Mouse (Mus musculus) liver, postnatal 0 days (tissue): Measurements from ENCODE around the gene Tcf7l2. TPM values are rescaled to one million over a fixed set of nuclear protein-coding genes. Genes with fewer than 3 reads are reported as not detected.
A peak's percentile ranks its signal among the peaks of the same experiment; 100 is the strongest.

Experiments used
- ATAC-seq: fragments of 200-750 bp; cut with Nextera tagmentation; 2 replicates; pipeline ENCODE4 v1.8.0; 2017; ENCODE audit warnings: mild to moderate bottlenecking, moderate library complexity
- DNase-seq: peaks from one replicate; pipeline ENCODE4 v3.0.0-alpha.2; 2016
- H3K27ac ChIP-seq: fragments of 300-500 bp; sonication (generic); 2 replicates; pipeline ENCODE4 v1.5.1; 2014; ENCODE audit warnings: antibody characterized with exemption, moderate library complexity, mild to moderate bottlenecking, low read depth
- H3K27me3 ChIP-seq: fragments of 300-500 bp; sonication (generic); 2 replicates; pipeline ENCODE4 v1.6.1; 2014; ENCODE audit warnings: low read length, control low read depth, mixed read lengths; ENCODE audit not compliant: insufficient read depth
- H3K36me3 ChIP-seq: fragments of 300-500 bp; sonication (generic); replicated peaks from 2 replicates; pipeline ENCODE4 v1.6.1; 2014; ENCODE audit warnings: mild to moderate bottlenecking, control low read depth, low read length, moderate library complexity, mixed read lengths; ENCODE audit not compliant: insufficient read depth
- H3K4me1 ChIP-seq: fragments of 300-500 bp; sonication (generic); 2 replicates; pipeline ENCODE4 v1.6.1; 2014; ENCODE audit warnings: antibody characterized with exemption, mild to moderate bottlenecking, control low read depth; ENCODE audit not compliant: insufficient read depth
- H3K4me2 ChIP-seq: fragments of 300-500 bp; sonication (generic); 2 replicates; pipeline ENCODE4 v1.6.1; 2014; ENCODE audit warnings: low read depth, mild to moderate bottlenecking, low read length, moderate library complexity, mixed read lengths
- H3K4me3 ChIP-seq: fragments of 300-500 bp; sonication (generic); 2 replicates; pipeline ENCODE4 v1.5.1; 2014; ENCODE audit warnings: low read depth, low read length
- H3K9ac ChIP-seq: fragments of 300-500 bp; sonication (generic); replicated peaks from 2 replicates; pipeline ENCODE4 v1.6.1; 2014; ENCODE audit warnings: mild to moderate bottlenecking, moderate library complexity
- H3K9me3 ChIP-seq: fragments of 300-500 bp; sonication (generic); 2 replicates; pipeline ENCODE4 v1.6.1; 2016; ENCODE audit warnings: mild to moderate bottlenecking, control low read depth, low read length, mixed read lengths
- CTCF ChIP-seq: sonication (generic); IDR thresholded peaks from 2 replicates; pipeline ENCODE4 v1.5.1; 2016; ENCODE audit warnings: antibody characterized with exemption, low read depth
- EP300 ChIP-seq: IDR thresholded peaks from 2 replicates; pipeline ENCODE4 v1.6.1; 2016; ENCODE audit warnings: antibody characterized with exemption, low read depth, mild to moderate bottlenecking
- WGBS: fragments of 180-500 bp; shearing (Covaris S2); extraction: QIAGEN DNeasy Blood & Tissue Kit; methylation state at CpG from one replicate; pipeline ENCODE4 v1.1.7; 2014; ENCODE audit not compliant: insufficient replicate concordance; 5-methylcytosine and 5-hydroxymethylcytosine counted together
- polyA plus RNA-seq: library from polyadenylated mRNA; unstranded; fragments of >200 nt; fragmentation: Nextera tagmentation; extraction: Ambion mirVana; gene quantifications from 2 replicates; pipeline ENCODE4 v1.2.1, GENCODE M21; 2015

Tcf7l2 gene
- polyA plus RNA-seq, 1 experiment from 2014 or later = 21.6 TPM

DNA sequence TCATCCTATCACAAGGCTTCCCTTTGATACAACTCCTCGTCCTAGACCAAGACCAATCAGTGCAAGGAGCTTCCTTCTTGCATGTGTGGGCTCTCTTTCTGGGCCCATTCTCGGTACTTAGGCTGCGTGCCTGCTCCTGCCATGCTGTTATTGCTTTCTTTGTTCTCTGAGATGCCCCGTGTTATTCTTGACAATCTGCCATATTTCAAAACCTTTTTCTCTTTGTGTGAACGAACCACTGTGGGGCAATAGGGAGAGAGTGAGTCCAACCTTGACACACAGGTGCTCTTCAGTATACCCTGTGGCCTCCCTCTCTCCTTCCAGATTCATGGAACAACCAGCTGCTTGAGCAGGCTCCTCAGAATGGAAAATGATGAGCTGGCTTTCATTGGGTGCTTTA is 30.8 kb upstream of the Tcf7l2 start:
- no peak overlapping the region for H3K4me2 ChIP-seq
- H3K36me3 ChIP-seq = no peaks in the 10 kb centered on the region
- ATAC-seq (no peak), DNase-seq (no peak)
- TF ChIP-seq CTCF = no peak
- TF ChIP-seq EP300 = no peak
- no peaks in the 10 kb centered on the region for H3K9me3 ChIP-seq
- WGBS = 77% methylated on average over 5 of the region's 5 CpGs
- H3K4me3 ChIP-seq = no peak overlapping the region
- H3K27ac ChIP-seq = no peak overlapping the region
- no peaks in the 10 kb centered on the region for H3K4me1 ChIP-seq
- H3K9ac ChIP-seq = no peak overlapping the region
- no peaks in the 10 kb centered on the region for H3K27me3 ChIP-seq

- H3K27ac ChIP-seq = no peak overlapping the region
- no peak for TF ChIP-seq EP300
- H3K27me3 ChIP-seq = no peaks in the 10 kb centered on the region
- ATAC-seq (no peak), DNase-seq (no peak)
- WGBS = 68% methylated on average over 5 of the region's 5 CpGs
- H3K4me1 ChIP-seq = no peaks in the 10 kb centered on the region
- H3K9ac ChIP-seq = no peak overlapping the region
- H3K36me3 ChIP-seq = no peaks in the 10 kb centered on the region
- no peak overlapping the region for H3K4me2 ChIP-seq
- no peak overlapping the region for H3K4me3 ChIP-seq
- H3K9me3 ChIP-seq = no peaks in the 10 kb centered on the region
These were observed 29.9 kb upstream of the Tcf7l2 start for GRCm38 (mm10) chr19:55711701-55712100.

DNA sequence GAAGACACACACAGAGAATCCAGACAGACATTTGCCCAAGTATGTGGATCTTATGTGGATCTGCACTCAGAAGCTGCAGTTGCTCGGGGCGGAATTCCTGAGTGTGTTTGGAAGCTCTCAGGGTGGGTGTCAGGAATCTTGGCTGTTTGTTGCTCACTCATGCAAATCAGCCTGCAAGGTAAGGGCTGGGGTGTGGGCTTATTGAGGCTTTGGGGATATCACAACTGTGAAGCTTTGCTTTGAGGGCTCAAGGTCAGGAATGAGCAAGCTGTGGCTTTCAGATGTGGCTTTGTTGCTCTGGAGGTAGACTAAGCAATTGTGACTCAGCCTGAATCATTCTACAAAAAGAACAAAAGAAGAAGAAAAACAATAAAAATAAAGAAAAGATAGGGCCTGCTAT is 28.9 kb upstream of the Tcf7l2 start:
- no peak for ATAC-seq
- 87% methylated on average over 2 of the region's 2 CpGs for WGBS
- Histone ChIP-seq H3K36me3 (no peaks in the 10 kb centered on the region), H3K4me2 (no peak overlapping the region), H3K9ac (no peak overlapping the region), H3K27me3 (no peaks in the 10 kb centered on the region), H3K9me3 (no peaks in the 10 kb centered on the region), H3K4me1 (no peaks in the 10 kb centered on the region), H3K27ac (no peak overlapping the region), H3K4me3 (no peak overlapping the region)
- no peak for DNase-seq
- no peak for TF ChIP-seq CTCF
- no peak for TF ChIP-seq EP300

DNA sequence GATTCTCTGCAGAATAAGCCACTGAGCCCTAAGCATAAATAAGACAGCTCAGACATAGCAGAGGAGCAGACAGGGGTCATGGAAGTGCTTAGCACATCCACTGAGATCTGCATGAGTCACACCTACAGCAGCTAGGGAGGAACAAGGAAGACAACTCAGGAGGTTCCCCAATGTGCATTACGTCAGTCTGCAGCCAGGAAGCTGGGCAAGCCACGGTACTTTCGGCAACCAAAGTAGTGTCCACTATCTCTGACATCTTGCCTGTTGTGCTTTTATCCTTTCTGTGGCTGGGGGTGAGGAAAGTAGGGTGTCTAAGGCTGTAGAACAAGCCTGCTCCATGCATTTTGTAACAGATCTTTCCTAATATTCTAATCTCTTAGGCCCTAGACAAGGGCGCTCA is 27.6 kb upstream of the Tcf7l2 start:
- TF ChIP-seq EP300 (no peak), CTCF (no peak)
- Histone ChIP-seq H3K27me3 (no peaks in the 10 kb centered on the region), H3K9me3 (no peaks in the 10 kb centered on the region), H3K36me3 (no peaks in the 10 kb centered on the region), H3K27ac (no peak overlapping the region), H3K4me1 (no peaks in the 10 kb centered on the region), H3K4me2 (no peak overlapping the region), H3K9ac (no peak overlapping the region), H3K4me3 (no peak overlapping the region)
- ATAC-seq = 0 out of 2 replicates have a peak, but pooled peaks have one; percentile 40
- 38% methylated on average over 4 of the region's 4 CpGs for WGBS
- DNase-seq = no peak

- Histone ChIP-seq H3K4me2 (no peak overlapping the region), H3K27ac (no peak overlapping the region), H3K4me3 (no peak overlapping the region), H3K36me3 (no peaks in the 10 kb centered on the region), H3K27me3 (no peaks in the 10 kb centered on the region), H3K9me3 (no peaks in the 10 kb centered on the region), H3K4me1 (no peaks in the 10 kb centered on the region), H3K9ac (no peak overlapping the region)
- ATAC-seq = no peak
- TF ChIP-seq EP300 (no peak), CTCF (no peak)
- no peak for DNase-seq
- WGBS = 49% methylated on average over 3 of the region's 3 CpGs
These were observed 27.0 kb upstream of the Tcf7l2 start for GRCm38 (mm10) chr19:55714665-55715064.

DNA sequence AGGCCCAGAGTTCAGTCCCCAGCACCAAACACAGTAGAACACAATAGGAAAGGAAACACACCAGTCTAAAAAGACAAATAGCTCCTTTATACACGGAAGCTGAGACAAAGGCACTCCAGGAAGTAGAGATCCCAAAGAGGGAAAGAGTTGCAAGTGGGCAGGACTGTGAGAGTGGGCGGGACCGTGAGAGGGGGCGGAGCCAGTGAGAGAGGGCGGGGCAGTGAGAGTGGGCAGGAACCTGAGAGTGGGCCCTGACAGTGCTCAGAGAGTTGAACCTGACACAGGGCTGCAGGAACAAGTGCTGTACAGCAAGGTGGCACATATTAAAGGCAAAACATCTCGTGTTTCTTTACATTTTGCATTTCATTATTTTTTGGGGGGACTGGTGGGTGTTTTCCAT is 22.5 kb upstream of the Tcf7l2 start:
- Histone ChIP-seq H3K36me3 (no peaks in the 10 kb centered on the region), H3K27me3 (no peaks in the 10 kb centered on the region), H3K4me1 (0 out of 2 replicates have a peak, but pooled peaks cover 6% of the 10 kb centered on the region), H3K27ac (no peak overlapping the region), H3K4me3 (no peak overlapping the region), H3K9me3 (no peaks in the 10 kb centered on the region), H3K9ac (no peak overlapping the region), H3K4me2 (no peak overlapping the region)
- WGBS = 69% methylated on average over 6 of the region's 6 CpGs
- no peak for TF ChIP-seq EP300
- no peak for TF ChIP-seq CTCF
- DNase-seq (no peak), ATAC-seq (no peak)
